Mouse (Mus musculus) 416B (cell line): ENCODE measurements around the gene Enah.

Experiments used
- DNase-seq: peaks from one replicate; pipeline ENCODE4 v3.0.0; 2011; ENCODE audit warnings: low read depth

The Enah gene

DNA sequence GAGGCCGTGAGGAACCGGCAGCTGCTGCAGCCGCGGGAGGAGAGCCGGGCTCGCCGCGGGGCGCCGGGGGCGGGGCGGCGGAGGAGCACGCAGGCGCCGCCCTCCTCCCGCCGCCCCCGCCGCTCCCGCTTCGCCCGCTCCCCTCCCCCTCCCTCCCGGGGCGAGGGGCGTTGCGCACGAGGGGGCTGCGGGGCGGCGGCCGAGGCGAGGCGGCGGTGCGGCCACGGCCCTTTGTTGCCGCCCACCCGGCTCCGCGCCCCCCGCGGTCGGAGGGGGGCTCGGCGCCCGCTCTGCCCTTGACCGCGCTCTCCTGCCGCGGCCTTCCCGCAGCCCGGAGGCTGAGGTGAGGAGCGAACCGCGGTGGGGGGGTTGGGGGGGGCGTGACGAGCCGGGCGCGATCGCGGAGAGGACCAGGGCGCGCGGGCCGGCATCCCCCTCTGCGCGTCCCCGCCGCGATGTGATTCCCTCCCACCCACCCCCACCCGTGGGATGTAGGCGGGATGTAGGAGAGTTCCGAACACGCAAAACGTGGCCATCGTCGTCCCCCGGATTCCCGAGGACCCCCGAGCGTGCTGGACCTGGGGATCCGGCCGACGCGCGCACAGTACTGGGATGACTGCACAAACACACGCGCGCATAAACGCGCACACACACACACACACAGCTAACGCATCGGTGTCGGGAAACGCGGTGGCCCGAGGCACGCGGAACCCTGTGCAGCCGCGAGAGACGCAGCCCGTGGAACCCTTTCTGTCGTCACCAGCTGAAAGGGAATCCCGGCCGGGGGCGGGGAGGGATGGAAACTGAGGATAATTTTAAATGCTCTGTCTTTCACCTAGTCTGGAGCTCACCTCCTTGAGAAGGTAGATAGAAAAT, at the start of gene Enah:
Gene Enah, minus strand, starts transcription at position 65 of the 876 bp plus-strand sequence.
- DNase-seq: no peak

DNA sequence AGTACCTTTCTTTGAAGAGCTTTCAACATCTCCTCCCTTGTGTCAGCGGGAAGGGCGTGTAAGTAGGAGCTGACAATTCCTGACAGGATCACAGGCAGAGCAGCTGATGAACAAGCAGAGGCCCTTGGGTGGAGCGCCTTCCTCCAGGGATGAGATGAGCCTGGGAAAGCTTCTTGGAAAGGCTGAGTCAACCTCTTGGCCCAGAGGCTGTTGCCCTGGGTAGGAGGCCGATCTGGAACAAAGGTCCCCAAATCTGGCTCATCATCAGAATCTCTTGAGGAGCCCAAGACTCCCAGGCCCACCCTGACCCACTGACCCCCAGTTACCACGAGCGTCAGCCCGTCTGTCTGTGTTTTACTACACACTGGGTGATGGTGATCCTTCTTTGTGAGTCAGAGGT, 48.3 kb upstream of the Enah start:
- DNase-seq: no peak

DNA sequence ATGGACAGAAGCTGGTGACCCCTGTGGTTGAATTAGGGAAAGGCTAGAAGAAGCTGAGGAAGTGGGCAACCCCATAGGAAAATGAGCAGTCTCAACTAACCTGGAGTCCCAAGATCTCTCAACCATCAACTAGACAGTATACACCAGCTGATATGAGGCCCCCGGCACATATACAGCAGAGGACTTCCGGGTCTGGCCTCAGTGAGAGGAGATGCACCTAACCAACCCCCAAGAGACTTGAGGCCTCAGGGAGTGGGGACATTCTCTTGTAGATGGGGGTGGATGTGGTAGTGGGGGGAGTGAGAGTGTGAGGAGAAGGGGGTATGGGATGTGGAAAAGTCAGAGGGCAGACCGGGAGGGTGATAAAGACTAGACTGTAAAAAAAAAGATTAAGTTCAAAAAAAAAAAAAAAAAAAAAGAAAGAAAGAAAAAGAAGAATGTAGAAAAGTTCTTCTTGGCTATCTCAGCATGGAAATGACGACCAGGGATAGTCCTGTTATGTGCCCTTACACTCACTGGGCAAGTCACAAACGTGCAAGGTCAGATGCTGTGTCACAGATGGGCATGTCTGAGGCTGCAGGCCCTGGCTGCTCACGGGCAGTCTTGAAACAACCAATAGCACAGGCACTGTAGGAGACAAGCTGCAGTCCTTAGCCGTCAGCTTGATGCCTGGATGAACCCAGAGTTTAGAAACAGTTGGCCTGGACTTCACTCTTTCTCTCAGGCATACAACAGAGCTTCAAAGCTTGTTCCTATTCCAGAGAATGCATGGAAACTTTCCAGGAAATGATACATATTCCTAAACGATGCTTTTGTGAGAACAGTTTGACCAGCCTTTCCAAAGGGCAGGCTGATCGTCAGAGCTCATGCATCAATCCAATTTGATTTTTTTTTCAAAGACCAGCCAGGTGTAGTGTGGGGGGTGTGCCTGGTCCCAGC, 47.0 kb upstream of the Enah start:
- DNase-seq: no peak

DNA sequence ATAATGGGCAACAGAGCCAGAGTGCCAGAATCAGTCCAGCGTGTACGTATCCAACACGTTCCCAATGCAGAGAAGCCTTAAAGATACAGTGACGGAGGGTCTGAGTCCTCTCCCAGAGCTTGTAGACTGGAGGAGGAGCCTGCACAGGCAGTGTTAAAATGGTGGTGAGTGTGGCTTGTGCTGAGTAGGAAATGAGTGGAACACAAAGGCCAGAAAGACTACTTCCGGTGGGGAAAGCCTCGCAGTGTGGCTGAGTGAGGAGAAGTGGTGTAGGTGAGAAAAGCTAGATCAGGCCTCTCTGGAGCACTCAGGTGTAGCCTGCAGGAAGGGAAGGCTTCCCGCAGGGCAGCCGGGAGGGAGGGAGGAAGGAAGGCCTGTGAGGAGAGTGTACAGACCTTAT, 43.9 kb upstream of the Enah start:
- no peak for DNase-seq

DNA sequence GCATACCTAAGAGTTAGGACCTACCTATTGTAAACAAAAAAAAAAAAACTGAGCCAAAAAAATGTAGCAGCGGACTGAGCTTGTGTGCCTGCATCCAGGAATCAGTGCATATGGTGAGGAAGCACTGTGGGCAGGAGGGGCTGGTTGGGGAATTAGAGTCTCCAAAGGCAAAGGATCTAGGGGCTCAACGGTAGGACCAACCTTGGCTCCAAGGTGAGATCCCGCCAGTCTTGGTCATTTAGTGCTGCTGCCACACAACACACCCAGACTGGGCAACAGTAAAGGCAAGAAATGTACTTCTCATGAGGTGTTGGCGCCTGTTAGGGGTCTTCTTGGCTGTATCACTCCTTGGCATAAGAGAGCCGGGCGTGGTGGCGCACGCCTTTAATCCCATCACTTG, 43.0 kb upstream of the Enah start:
- no peak for DNase-seq

DNA sequence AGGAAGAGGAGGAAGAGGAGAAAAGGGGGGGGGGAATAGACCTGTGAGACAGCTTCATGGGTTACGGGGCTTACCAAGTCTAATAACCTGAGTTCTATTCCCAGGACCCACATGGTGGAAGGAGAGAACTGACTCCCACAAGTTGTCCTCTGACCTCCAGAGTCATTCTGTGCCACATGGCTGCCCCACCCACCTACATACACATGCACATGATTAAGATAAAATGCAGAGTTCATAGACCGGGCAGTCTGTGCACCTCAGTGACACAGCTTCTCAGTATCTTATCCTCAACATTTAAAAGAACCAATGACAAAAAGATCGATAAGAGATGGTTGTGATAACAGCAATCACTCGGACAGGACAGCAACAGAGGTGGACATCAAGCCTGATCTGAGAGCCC, 41.4 kb upstream of the Enah start:
- DNase-seq: no peak

DNA sequence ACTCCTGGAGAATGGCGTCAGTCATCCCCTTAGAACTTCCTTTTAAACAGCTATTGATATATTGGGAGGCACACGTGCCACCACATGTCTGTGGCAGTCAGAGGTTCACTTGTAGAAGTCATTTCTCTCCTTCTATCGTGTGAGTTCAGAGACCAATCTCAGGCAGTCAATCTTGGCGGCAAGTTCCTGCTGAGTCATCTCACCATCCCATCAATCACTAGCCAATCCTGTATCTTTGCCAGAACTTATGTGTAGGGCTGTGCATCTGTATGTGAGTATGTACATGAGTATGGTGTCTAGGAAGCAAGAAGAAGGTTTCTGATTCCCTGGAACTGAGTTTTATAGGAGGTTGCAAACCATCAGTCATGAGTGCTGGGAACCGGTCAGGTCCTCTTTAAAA, 40.0 kb upstream of the Enah start:
- peak; percentile 20 for DNase-seq

DNA sequence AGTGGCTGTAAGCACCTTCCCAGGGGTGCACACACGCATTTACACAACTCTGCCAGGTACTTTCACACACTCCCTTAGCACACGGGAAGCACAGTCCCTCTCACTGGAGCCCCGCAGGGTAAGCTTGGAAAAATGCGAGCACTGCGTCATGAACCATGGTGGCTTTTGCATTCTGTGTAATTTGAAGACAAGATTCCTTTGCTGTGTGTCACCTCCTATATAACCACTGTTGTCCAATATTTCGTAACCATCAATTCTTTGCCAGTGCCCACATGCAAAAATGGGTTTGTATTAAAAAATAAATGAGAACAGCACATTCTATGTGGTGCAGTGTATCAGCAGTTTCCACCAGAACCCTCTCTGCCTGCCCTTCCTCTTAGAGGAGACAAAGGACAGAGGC, 38.2 kb upstream of the Enah start:
- no peak for DNase-seq

DNA sequence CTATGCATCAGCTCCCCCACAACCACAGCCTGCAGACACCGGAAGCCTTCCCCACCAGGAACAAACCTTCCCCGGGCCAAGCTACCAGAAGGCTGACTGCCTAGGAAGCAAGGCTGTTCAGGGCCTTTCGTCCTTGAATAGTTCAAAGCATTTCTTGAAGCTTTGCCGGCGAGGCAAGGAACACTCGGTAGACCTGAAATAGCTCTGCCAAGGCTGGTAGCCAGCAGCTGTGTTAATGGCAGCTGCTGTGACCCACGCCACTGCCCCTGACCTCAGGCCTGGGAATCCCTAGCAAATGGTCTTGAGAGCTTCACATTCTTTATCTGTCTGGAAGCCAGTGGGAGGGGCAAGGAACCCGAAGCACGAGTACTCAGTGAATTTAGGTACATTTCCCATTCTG, 35.3 kb upstream of the Enah start:
- DNase-seq: no peak

DNA sequence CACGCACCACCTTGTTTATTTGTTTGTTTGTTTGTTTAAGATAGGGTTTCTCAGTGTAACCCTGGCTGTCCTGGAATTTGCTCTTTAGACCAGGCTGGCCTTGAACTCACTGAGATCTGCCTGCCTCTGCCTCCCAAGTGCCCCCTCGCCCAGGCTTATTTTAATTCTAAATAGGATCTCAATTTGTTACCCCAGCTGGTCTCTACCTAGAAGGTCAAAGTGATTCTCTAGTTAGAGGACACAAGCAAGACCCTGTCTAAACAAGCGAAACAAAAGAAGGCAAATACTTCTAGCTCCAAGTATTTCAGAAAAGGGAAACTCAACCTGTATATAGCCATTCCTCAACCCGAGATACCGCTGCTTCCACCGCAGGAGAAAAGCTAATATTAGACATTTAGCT, 34.9 kb upstream of the Enah start:
- no peak for DNase-seq

DNA sequence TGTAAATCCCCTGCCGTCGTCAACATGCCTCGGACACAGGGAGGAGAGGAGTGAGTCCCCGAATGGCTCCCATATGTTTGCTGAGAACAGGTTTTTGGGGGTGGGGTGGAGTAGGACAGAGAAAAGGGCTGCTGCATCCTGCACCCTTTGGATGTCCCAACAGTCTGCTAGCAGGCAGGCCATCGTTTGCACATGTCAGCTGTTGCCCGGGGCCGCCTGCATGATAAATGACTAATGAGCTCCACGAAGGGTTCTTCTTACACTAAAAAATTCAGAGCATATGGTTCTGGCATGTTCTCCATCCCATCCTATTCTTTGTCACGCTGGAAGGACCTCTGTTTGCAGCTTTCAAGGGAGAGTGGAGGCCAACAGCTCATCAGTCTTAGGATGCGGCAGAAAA, 33.2 kb upstream of the Enah start:
- no peak for DNase-seq

DNA sequence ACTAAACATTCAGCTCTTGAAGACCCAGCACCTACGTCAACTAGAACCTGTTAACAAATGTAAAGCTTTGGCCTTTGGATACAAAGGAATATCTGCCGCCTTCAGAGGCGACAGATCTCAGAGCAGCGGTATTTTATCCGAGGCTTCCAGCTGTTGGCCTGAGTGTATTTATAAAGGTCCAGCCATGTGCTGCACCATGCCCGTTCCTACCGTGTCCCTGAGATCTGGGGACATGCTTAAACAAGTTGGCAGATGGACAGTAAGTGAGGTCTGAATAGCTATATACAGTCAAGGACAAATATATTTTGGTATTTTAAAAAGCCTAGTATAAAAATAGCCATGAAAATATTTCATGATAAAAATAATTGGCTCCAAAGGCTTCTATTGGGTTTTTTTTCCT, 32.6 kb upstream of the Enah start:
- DNase-seq: no peak

DNA sequence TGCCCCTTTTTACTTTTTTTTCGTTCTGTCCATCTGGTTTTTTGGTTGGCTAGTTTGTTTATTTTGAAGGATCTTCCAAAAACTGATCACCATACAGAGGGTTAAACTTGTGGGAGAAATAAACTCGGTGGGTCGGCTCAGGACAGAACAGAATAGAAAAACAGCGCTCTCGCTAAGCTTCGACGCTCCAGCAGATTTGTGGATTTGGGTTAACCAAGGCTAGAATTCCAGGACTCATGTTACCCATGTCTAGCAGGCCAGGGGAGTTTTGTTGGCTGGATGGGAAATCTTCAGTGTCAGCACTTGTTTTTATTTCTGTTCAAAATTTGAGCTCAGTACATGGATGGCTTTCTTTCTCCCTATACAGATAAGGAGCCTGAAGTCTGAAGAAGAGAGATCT, 30.0 kb upstream of the Enah start:
- DNase-seq: no peak

DNA sequence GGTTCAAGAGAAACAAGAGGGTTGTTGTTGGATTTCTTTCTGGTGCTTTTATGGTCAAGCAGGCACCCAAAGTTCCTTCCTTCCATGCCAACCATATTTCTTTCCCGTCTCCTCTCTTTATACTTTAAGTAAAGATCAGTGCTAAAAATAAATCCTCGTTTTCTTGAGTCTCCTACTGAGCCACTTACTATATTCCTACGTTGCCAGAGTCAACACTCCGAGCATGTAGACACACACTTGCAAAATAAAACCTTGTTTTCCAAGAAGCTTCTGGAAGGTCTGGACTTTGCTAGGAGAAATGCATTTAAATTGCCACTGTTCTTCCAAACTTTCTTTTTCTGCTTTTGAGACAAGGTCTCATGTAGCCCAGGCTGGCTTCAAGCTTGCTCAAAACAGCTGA, 28.3 kb upstream of the Enah start:
- DNase-seq: no peak

DNA sequence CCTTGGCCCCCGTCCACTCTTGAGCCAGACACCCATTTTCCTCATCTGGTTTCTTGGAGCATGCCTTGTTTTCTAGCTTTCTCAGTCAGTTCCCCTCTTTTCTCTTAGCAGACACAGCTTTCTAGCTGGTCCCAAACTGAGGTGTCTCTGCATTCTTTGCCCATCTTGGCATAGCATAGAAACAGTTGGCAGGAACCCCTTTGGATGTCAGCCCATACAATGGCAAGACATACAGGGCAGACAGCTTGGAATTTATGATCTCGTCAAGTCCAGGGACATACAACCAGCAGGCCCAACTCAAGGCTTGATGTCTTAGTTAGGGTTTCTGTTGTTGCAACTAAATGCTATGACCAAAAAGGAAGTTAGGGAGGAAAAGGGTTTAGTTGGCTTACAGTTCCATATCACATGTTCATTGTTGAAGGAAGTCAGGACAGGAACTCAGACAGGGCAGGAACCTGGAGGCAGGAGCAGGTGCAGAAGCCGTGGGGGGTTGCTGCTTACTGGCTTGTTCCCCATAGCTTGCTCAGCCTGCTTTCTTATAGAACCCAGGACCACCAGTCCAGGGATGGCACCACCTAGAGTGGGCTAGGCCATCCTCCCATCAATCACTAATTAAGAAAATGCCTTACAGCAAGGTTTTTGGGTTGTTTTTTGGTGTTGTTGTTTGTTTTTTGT, 27.4 kb upstream of the Enah start:
- no peak for DNase-seq

DNA sequence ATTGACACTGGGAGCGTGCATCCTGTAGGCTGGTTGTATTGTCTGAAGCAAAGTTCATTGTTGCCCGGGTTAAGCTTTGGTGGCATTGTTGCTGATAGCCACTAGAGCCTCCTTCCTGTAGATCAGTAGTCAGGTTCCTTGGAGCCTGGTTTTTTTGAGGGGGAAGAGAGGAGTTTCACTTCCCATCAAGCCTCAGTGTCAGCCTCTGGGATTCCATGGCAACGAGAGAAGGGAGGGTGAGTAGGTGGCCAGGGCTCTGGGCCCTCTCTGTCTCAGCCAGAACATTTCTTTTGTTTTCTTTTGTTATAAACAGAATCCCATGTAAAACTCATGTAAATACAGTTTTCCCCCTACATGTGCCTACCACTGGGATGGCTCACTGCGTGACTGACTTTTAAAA, 25.4 kb upstream of the Enah start:
- no peak for DNase-seq

DNA sequence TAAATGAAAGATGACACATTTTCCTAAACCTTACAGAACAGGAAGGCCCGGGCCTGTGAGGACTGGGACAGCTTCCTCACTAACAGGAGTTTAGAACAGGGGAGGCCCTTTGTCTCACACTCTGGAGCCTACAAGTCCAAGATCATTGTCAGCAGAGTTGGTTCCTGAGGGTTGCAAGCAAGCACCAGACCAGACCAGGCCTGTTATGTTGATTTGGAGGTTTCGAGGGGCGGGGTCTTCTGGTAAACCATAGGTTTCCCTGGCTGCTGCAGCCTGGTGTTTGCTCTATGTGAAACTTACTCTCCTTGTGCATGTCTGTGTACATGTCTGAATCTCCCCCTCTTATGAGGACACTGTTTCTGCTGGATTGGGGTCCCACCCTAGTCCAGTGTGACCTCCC, 20.7 kb upstream of the Enah start:
- no peak for DNase-seq

DNA sequence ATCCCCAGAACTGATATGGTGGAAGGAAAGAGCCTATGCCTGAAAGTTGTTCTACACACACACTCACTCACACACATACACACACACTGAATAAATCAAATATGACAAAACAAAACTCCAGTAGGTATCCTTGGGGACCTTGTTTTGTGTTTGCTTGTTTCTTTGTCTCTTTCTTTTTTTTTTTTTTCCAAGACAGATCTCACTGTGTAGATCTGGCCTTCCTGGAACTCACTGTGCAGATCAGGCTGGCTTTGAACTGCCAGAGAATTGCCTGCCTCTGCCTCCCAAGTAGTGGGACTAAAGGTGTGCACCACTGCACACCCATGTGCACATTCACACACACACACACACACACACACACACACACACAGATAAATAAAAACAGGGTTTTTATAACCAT, 12.0 kb upstream of the Enah start:
- DNase-seq: no peak

DNA sequence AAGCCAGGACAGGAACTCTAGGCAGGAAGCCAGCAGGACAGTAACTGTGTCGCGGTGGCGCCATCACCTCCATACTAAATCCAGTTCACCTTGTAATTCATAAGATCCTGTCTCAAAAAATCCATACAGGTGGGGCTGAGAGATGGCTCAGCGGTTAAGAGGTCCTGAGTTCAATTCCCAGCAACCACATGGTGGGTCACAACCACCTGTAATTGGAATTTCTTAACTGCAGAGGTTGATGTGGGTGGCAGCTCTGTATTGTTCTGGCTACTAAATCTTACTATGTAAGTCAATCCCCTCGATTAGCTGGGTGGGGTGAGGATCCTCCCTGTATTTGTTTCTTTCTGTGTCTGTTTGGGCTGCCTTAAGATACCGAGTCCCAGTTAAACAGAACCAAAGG, 11.3 kb upstream of the Enah start:
- no peak for DNase-seq

DNA sequence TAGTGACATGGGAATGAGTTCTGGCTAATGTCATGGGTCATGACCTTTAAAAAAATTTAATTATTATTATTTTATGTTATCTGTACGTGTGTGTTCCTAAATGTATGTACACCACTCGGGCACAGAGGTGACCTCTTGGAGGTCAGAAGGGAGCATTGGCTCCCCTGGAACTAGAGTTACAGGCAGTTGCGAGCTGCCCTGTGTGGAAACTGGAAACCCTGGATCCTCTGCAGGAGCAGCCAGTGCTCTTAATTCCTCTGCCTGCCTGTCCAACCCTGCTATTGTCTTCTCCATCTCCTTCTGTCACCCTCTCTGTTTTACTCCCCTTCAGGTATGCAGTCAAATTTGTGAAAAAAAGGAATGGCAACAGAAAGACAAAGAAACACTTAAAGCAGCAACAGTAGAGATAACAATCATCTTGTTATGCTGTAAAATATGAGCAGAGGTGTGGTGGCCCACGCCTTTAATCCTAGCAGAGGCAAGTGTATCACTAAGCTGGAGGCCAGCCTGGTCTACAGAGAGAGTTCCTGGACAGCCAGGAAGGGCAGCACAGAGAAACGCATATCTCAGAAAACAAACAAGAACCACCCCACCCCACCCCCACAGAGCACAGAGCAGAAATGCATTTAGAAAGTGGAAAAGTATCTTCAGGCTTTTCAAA, 10.3 kb upstream of the Enah start:
- no peak for DNase-seq

DNA sequence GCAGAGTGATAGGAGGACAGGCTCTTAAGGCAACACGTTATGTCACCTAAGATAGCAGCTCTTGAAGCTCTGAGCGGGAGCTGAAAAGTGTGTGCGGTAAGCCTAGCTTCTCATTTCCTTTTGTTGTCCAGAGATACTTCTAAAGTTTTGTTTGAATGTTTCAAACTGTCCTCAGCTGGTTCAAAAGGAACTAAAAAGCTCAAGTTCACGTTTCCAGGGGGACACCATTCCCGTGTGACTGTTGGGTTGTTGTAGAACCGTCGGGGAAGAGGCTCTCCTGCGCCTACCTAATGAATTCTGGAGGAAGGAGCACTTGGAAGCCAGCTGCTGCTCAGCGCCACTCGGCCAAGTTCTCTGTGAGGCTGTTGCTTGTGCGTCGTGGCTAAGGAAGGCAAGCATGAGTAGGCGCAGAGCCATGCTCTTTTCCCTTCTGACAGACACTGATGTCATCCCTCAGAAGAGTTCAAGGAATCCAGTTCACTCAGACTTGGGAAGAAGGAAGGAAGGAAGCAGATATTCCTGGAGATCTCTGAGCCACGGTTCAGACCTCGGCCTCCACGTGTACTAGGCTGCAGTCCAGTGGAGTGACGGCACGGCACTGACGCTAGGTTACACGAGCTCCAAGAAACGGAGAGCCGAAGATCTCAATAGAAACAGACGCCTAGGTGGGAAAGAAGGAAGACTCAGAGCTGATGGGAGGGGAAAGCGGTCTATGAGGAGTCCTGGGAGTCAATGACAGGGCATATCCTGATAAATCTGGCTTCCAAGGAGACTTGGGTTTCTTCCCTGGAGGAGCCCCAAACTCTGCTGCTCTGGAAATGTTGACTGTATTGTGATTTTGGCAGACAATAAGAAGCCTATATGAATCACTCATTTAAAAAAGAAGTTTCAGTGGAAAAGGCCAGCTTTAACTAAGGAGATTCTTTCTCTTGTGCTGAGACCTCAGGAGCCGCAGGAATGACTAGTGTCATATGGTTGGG, 8.7 kb upstream of the Enah start:
- DNase-seq: no peak
